Mouse (Mus musculus) midbrain, postnatal 0 days (tissue): ENCODE measurements around the gene Bmx. TPM values are rescaled to one million over a fixed set of nuclear protein-coding genes. Genes with fewer than 3 reads are reported as not detected.
A peak's percentile ranks its signal among the peaks of the same experiment; 100 is the strongest.

Experiments
- ATAC-seq: fragments of 200-750 bp; cut with Nextera tagmentation; 2 replicates; pipeline ENCODE4 v1.8.0; 2017; ENCODE audit warnings: moderate number of reproducible peaks, mild to moderate bottlenecking, moderate TSS enrichment, moderate library complexity; ENCODE audit not compliant: low FRiP score
- DNase-seq: peaks from one replicate; pipeline ENCODE4 v3.0.0-alpha.2; 2015; ENCODE audit warnings: low spot score
- H3K27ac ChIP-seq: fragments of 300-500 bp; sonication (generic); 2 replicates; pipeline ENCODE4 v1.5.1; 2014; ENCODE audit warnings: low read depth, mild to moderate bottlenecking, low read length, mixed read lengths
- H3K27me3 ChIP-seq: fragments of 300-500 bp; sonication (generic); 2 replicates; pipeline ENCODE4 v1.6.1; 2014; ENCODE audit warnings: low read length, control low read depth, mixed read lengths; ENCODE audit not compliant: insufficient read depth
- H3K36me3 ChIP-seq: fragments of 300-500 bp; sonication (generic); 2 replicates; pipeline ENCODE4 v1.6.1; 2014; ENCODE audit warnings: low read length, control low read depth, mixed read lengths; ENCODE audit not compliant: insufficient read depth
- H3K4me1 ChIP-seq: fragments of 300-500 bp; sonication (generic); 2 replicates; pipeline ENCODE4 v1.6.1; 2014; ENCODE audit warnings: mild to moderate bottlenecking, control low read depth, antibody characterized with exemption, low read length, mixed read lengths; ENCODE audit not compliant: insufficient read depth
- H3K4me2 ChIP-seq: fragments of 300-500 bp; sonication (generic); 2 replicates; pipeline ENCODE4 v1.6.1; 2014; ENCODE audit warnings: low read depth, mild to moderate bottlenecking, low read length, mixed read lengths; ENCODE audit not compliant: poor library complexity, severe bottlenecking
- H3K4me3 ChIP-seq: fragments of 300-500 bp; sonication (generic); 2 replicates; pipeline ENCODE4 v1.5.1; 2014; ENCODE audit warnings: low read depth, mild to moderate bottlenecking, low read length, moderate library complexity
- H3K9ac ChIP-seq: fragments of 300-500 bp; sonication (generic); replicated peaks from 2 replicates; pipeline ENCODE4 v1.6.1; 2014; ENCODE audit warnings: mild to moderate bottlenecking, low read length, moderate library complexity, mixed read lengths; ENCODE audit not compliant: poor library complexity, severe bottlenecking
- H3K9me3 ChIP-seq: fragments of 300-500 bp; sonication (generic); 2 replicates; pipeline ENCODE4 v1.6.1; 2016; ENCODE audit warnings: low read length, control low read depth
- CTCF ChIP-seq: IDR thresholded peaks from 2 replicates; pipeline ENCODE4 v1.5.1; 2016; ENCODE audit warnings: antibody characterized with exemption, mild to moderate bottlenecking
- WGBS: fragments of 180-500 bp; shearing (Covaris S2); extraction: QIAGEN DNeasy Blood & Tissue Kit; methylation state at CpG from one replicate; pipeline ENCODE4 v1.1.7; 2014; 5-methylcytosine and 5-hydroxymethylcytosine counted together
- polyA plus RNA-seq: library from polyadenylated mRNA; unstranded; fragments of >200 nt; fragmentation: Nextera tagmentation; extraction: Ambion mirVana; gene quantifications from 2 replicates; pipeline ENCODE4 v1.2.1, GENCODE M21; 2015
- total RNA-seq: library from RNA; depleted of rRNA; stranded (reverse); fragments of >200 nt; gene quantifications from 2 replicates; pipeline ENCODE4 v1.2.3, GENCODE M21; 2014; rRNA removed

Bmx gene
- total RNA-seq: 0.42 and 0.93 TPM in 2 replicates
- 0.48 and 0.58 TPM in 2 replicates for polyA plus RNA-seq

- Histone ChIP-seq H3K4me3 (no peak within 1 kb of the TSS), H3K27ac (no peak within 1 kb of the TSS), H3K4me2 (no peak within 1 kb of the TSS), H3K4me1 (no peaks in the 10 kb centered on the region), H3K27me3 (no peaks in the 10 kb centered on the region; the same call in 1 of the 2 replicates), H3K9me3 (no peaks in the 10 kb centered on the region), H3K9ac (no peak within 1 kb of the TSS), H3K36me3 (no peaks in the 10 kb centered on the region)
- DNase-seq: no peak
- no peak for ATAC-seq
- WGBS: 73% methylated on average over 8 of the region's 8 CpGs
- TF ChIP-seq CTCF: no peak
Observed at GRCm38 (mm10) chrX:164258057-164258456, at the start of gene Bmx. Gene Bmx (minus strand): TSS chrX:164258193.

GRCm38 (mm10) chrX:164306250-164306649 is 48.3 kb upstream of the Bmx start:
- no peak overlapping the region for H3K4me3 ChIP-seq
- 68% methylated on average over 2 of the region's 2 CpGs for WGBS

GRCm38 (mm10) chrX:164291147-164291546 is 33.2 kb upstream of the Bmx start:
- 67% methylated on average over 5 of the region's 5 CpGs for WGBS

More at GRCm38 (mm10) chrX:164306250-164306649, 48.3 kb upstream of the Bmx start:
- Histone ChIP-seq H3K27me3 (no peaks in the 10 kb centered on the region), H3K4me2 (no peak overlapping the region), H3K36me3 (no peaks in the 10 kb centered on the region), H3K4me1 (no peaks in the 10 kb centered on the region), H3K27ac (no peak overlapping the region), H3K9ac (no peak overlapping the region), H3K9me3 (no peaks in the 10 kb centered on the region)
- no peak for TF ChIP-seq CTCF
- DNase-seq (no peak), ATAC-seq (no peak)

GRCm38 (mm10) chrX:164287077-164287476 is 29.1 kb upstream of the Bmx start:
- peak; percentile 16 for DNase-seq
- no peak overlapping the region for H3K9ac ChIP-seq
- H3K27ac ChIP-seq: no peak overlapping the region
- H3K9me3 ChIP-seq: no peaks in the 10 kb centered on the region
- no peak overlapping the region for H3K4me3 ChIP-seq
- no peak for ATAC-seq
- no peaks in the 10 kb centered on the region for H3K4me1 ChIP-seq
- peak; percentile 62 for TF ChIP-seq CTCF
- H3K4me2 ChIP-seq: no peak overlapping the region
- 51% methylated on average over 3 of the region's 3 CpGs for WGBS
- no peaks in the 10 kb centered on the region; the same call in 1 of the 2 replicates for H3K27me3 ChIP-seq
- no peaks in the 10 kb centered on the region for H3K36me3 ChIP-seq

More at GRCm38 (mm10) chrX:164291147-164291546, 33.2 kb upstream of the Bmx start:
- no peaks in the 10 kb centered on the region; the same call in 1 of the 2 replicates for H3K27me3 ChIP-seq
- no peak for TF ChIP-seq CTCF
- DNase-seq (no peak), ATAC-seq (no peak)
- no peaks in the 10 kb centered on the region for H3K4me1 ChIP-seq
- H3K9me3 ChIP-seq: no peaks in the 10 kb centered on the region
- H3K9ac ChIP-seq: no peak overlapping the region
- H3K27ac ChIP-seq: no peak overlapping the region
- no peak overlapping the region for H3K4me2 ChIP-seq
- no peak overlapping the region for H3K4me3 ChIP-seq
- H3K36me3 ChIP-seq: no peaks in the 10 kb centered on the region

- DNase-seq: no peak
- no peaks in the 10 kb centered on the region for H3K36me3 ChIP-seq
- WGBS: 93% methylated on average over 4 of the region's 4 CpGs
- H3K4me2 ChIP-seq: no peak overlapping the region
- no peaks in the 10 kb centered on the region for H3K9me3 ChIP-seq
- H3K9ac ChIP-seq: no peak overlapping the region
- no peaks in the 10 kb centered on the region for H3K4me1 ChIP-seq
- TF ChIP-seq CTCF: no peak
- H3K4me3 ChIP-seq: no peak overlapping the region
- H3K27me3 ChIP-seq: no peaks in the 10 kb centered on the region; the same call in 1 of the 2 replicates
- no peak overlapping the region for H3K27ac ChIP-seq
- no peak for ATAC-seq
Observed at GRCm38 (mm10) chrX:164283808-164284207, 25.8 kb upstream of the Bmx start.

GRCm38 (mm10) chrX:164280918-164281647 is 23.1 kb upstream of the Bmx start:
- no peak for ATAC-seq
- Histone ChIP-seq H3K4me3 (no peak overlapping the region), H3K4me2 (no peak overlapping the region), H3K4me1 (no peaks in the 10 kb centered on the region), H3K27ac (no peak overlapping the region), H3K36me3 (no peaks in the 10 kb centered on the region), H3K9ac (no peak overlapping the region), H3K27me3 (no peaks in the 10 kb centered on the region), H3K9me3 (no peaks in the 10 kb centered on the region)
- DNase-seq: no peak
- no peak for TF ChIP-seq CTCF
- 81% methylated on average over 7 of the region's 7 CpGs for WGBS
